Mouse (Mus musculus) adrenal gland, postnatal 36 days (tissue): ENCODE data around the gene Taf13. TPM values are rescaled to one million over a fixed set of nuclear protein-coding genes. Genes with fewer than 3 reads are reported as not detected.

Experiments
- DNase-seq, 2 experiments: peaks; one replicate each; pipeline ENCODE4 v3.0.0; 2021; ENCODE audit warnings: mixed read lengths in 1 of 2
- microRNA-seq: library from miRNA; unstranded; fragments of <30 nt; microRNA quantifications from one replicate; pipeline ENCODE4 v1.2.0, GENCODE M21; 2021
- total RNA-seq, 2 experiments: library from RNA; stranded (reverse); gene quantifications; 2 replicates each; pipeline ENCODE4 v1.2.3; 2021

The Taf13 gene
- total RNA-seq, 2 experiments from 2014 or later = 29.2 to 36.0 TPM

DNA sequence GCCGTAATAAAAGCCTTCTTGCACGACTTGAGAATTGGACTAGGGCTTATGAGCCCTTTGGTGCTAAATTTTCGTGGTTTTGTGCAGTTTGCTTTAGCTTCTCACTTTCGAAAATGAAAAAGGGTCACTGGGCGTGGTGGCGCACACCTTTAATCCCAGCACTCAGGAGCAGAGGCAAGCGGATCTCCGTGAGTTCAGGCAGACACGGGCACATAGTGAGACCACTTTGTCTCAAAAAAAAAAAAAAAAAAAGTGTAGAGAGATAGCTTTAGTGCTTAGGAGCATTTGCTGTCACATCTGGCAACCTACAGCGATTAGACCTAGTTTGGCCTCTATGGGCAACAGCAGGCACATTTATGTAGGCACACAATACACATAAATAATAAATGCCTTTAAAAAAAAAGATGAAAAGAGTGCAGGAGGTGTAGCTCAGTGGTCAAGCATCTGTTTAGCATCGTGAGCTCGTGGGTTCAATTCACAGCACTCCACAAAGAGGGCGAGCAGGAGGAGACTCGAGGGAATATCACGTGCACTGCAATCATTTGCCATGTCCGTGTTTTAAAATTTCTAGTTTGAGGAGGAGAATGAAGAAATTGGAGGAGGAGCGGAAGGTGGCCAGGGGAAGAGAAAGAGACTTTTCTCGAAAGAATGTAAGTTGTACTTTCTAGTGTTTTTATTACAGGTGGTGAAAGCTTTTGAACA, 962 bp downstream of the Taf13 start:
- DNase-seq = no peak

DNA sequence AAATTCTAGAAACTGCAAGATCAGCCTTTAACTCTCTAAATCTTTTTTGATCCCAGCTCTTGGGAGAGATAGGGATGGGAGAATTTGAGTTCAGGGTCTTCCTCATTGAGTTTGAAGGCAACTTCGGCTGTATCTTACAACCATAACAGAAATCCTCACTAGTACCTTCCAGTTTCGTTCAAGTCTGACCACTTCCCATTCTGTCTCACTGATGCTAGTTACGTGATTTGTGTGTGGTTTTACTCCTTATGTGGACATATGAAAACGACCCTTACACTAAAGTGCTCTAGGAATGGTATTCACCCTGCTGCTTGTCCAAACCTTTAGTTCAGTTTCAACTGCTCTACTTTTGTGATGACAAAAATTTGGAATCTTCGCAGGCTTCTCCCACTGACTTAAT, 2.5 kb downstream of the Taf13 start:
- DNase-seq = no peak

DNA sequence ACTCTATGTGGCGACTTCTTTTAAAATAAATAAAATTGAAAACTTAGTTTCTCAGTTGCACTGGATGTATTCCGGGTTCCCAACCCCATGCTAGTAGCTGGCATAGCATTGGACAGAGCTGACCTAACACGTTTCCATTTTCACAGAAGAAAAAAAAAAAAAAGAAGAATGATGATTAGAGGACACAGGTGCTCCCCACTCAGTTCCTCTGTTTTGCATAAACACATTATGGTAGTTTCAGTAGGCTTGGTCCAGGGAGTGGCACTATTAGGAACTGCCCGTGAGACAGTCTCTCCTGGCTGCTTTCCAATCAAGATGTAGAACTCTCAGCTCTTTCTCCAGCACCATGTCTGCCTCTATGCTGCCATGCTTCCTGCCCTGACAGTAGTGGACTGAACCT, 13.1 kb downstream of the Taf13 start:
- no peak for DNase-seq

DNA sequence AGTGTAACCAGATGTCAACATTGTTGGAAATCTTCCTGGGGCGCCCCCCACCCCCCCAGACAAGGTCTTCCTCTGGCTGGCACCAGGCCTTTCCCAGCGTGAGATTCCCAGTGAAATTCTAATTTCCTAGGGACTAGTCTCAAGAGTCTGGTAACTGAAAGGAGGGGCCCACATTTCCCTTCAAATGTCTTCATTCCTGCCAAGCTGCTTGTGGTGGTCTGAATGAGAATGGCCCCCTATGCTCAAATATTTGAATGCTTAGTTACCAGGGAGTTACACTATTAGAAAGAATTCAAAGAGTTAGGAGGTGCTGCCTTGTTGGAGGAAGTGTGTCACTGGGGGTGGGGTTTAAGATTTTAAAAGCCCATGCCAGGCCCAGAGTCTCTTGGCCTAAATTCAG, 16.9 kb downstream of the Taf13 start:
- no peak for DNase-seq

DNA sequence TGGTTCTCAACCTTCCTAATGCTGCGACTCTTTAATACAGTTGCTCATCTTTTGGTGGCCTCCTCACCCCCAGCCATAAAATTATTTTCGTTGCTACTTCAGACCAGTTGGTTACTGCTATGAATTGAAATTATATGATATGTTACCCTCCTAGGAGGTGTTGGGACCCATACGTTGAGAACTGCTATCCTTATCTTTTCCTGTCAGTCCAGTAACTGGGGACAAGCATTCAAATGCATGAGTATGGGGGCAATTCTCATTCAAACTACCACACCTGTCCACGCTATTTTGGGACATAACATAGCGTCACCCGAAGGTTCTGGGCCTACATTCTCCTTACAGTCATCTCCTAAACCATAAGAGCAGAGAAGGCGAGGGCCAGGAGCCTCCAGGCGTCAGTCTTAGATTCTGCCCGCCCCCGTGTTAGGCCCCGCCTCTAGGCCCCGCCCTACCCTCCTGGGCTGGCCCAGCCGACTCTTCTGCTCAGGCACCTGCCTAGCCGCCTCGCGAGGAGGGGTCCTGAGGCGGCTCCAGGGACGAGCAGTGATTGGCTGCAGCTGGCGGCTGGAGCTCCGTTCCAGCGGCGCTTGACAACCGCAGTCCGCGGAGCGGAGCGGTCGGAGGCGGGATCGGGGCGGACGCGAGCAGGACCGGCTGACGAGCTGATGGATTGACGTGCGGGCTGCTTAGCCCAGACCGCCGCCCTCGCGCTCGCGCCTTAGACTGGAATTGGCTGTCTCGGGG, 19.5 kb downstream of the Taf13 start, which contains the start of gene Wdr47:
TSS of gene Wdr47 (plus strand) at position 494 of the 744 bp plus-strand sequence.
- DNase-seq = peak; percentile 97 to 99

DNA sequence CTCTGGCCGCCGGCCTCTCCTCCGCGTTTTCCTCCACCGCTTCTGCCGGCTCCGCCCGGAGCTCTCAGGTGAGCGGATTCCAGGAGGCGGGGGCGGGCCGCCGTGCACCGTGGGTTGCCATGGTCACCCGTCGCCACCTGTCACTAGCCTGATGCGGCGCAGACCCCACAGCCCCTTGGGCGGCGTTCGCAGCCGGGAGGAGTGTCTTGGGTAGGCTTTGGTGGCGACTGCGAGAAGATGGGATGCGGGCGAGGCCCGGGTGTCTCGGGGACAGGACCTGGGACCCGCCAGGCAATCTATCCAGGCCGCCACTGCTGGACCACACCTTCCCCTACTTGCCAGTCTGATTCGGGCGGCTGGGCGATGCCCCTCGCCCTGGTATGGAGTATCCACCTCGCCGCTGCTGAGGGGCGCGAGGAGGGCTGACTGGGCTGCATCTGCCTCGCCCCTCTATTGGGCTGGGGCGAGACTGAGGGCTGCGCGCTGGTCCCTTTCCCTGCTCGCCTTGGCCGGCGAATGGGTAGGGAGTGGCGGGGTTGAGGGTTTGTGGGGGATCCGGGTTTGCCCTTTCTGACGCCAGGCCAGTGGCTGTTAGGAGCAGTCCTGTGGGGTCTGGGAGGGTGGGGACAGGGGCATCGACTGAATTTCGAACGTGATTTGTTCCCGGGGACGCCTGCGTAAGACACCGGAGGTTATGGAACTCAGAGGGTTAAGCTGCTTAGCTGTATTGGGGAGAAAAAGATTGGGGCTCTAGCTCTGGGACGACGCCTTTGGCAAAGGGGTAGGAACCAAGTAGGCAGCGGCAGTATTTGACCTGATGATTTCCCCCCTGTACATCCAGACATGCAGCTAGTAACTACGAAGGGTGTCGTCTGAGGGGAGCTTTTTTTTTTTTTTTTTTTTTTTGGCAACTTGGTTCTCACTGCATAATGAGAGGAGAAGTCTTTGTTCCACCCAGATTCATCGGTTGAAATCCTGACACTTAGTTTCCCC, 20.3 kb downstream of the Taf13 start:
- peak in 1 of 2 experiments; percentile 29 for DNase-seq

DNA sequence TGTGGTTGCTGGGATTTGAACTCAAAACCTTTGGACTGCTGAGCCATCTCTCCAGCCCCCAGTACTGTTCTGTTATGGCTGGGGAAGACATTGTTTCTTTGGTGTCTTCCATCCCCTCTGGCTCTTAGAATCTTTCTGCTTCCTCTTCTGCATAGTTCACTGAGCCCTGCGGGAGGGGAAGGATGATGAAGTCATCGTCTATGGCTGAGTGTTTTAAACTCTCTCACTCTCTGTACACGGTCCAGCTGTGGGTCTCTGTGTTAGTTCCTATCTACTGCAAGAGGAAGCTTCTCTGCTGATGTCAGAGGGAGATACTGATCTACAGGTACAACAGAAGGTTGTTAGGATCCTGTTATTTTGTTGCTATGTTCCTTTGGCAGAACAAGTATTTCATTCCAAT, 37.4 kb downstream of the Taf13 start:
- peak in 1 of 2 experiments; percentile 2 for DNase-seq

Small RNA genes lying within 50 kb of the gene (microRNA-seq; reads per million reads assigned to microRNA genes)
- gene Gm22860 = not detected

Other genes with a start within 250 kb of the Taf13 start
- not detected for gene Mybphl, start 206.8 kb upstream of the Taf13 start, total RNA-seq
- gene Psrc1, start 187.9 kb upstream of the Taf13 start, total RNA-seq = 1 to 10 TPM; 1.0 to 1.6 TPM
- 1 to 10 TPM; 5.6 to 8.1 TPM for gene Celsr2, start 156.1 kb upstream of the Taf13 start, total RNA-seq
- 100 to 1,000 TPM; 185 to 210 TPM for gene Sars, start 126.5 kb upstream of the Taf13 start, total RNA-seq
- not detected for gene 1700013F07Rik, start 37.5 kb upstream of the Taf13 start, total RNA-seq
- gene 5330417C22Rik, start 35.2 kb upstream of the Taf13 start, total RNA-seq = 1 to 10 TPM; 1.7 to 5.3 TPM
- gene Tmem167b, start 9.2 kb upstream of the Taf13 start, total RNA-seq = 10 to 100 TPM; 55.1 to 65.9 TPM
- gene Wdr47, start 19.6 kb downstream of the Taf13 start, total RNA-seq = 10 to 100 TPM in 1 of 2 experiments, 1 to 10 TPM in 1; 8.0 to 12.3 TPM
- 10 to 100 TPM; 35.9 to 41.7 TPM for gene Clcc1, start 82.2 kb downstream of the Taf13 start, total RNA-seq
- gene Gpsm2, start 150.6 kb downstream of the Taf13 start, total RNA-seq = 1 to 10 TPM; 3.3 to 3.6 TPM
- gene Aknad1, start 168.0 kb downstream of the Taf13 start, total RNA-seq = not detected